Mouse (Mus musculus): ENCODE measurements around the gene Cntnap2.

DNA sequence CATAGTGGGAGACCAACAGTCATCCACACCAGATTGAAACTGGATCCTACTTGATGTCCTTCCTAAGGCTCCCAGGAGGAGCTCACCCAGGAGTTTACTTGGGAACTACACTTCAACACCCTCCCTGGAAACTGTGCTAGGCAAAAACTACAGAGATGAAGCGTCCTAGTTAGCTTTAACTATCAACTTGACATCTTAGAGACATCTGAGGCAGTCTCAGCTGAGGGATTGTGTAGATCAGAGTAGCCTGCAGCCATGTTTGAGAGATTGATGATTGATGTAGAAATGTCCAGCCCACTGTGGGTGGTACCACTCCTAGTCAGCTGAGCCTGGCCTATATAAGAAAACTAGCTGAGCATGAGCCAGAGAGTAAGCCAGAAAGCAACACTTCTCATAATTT lies 2123.6 kb downstream of the Cntnap2 start:
- TF ChIP-seq CTCF (conservative IDR thresholded peaks at IDR 0.05 in 1 of 2, IDR thresholded peaks at IDR 0.05 in 1 of 2; ENCODE audit: low read depth in 2 of 2, low read length in 2 of 2) (no peak), MAZ (IDR thresholded peaks at IDR 0.05; ENCODE audit: low read depth, low read length) (no peak), EP300 (IDR thresholded peaks at IDR 0.05; ENCODE audit: low read length) (no peak), USF1 (IDR thresholded peaks at IDR 0.05; ENCODE audit: low read depth, low read length) (no peak), NRF1 (IDR thresholded peaks at IDR 0.05; ENCODE audit: low read depth, low read length) (no peak), USF2 (conservative IDR thresholded peaks at IDR 0.05; ENCODE audit: low read depth, low read length) (no peak), CHD1 (IDR thresholded peaks at IDR 0.05; ENCODE audit: low read depth, low read length) (no peak), POLR2A (IDR thresholded peaks at IDR 0.05; ENCODE audit: low read depth, low read length) (no peak), POLR2AphosphoS2 (IDR thresholded peaks at IDR 0.05; ENCODE audit: low read depth, low read length) (no peak), MAX (IDR thresholded peaks at IDR 0.05; ENCODE audit: low read length) (no peak), ZC3H11A (IDR thresholded peaks at IDR 0.05; ENCODE audit: low read depth, low read length) (no peak), PAX5 (IDR thresholded peaks at IDR 0.05; ENCODE audit: low read length) (no peak), MEF2A (IDR thresholded peaks at IDR 0.05; ENCODE audit: borderline replicate concordance, low read depth, low read length) (no peak)
